In the genomic region with DNA sequence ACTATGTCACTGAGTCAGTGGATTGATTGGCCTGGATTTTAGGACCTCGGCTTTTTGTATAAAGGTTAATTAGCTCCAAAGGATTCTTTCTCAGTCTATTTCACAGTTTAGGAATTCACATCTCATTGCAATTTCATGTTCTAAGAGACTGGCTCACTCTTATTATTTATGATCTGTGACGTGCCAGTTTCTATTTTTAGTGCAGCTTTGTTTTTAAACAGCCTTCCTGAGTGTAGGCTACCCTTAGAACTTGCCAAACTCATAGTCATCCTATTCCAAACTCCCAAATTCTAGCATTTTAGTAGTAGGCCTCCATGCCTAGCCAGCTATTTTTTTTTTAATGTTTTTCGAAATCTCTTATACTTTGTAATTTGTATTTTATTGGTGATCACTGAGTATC, we compare ENCODE assay signal across 8 mouse cellular contexts.
"Had no signal": no experiment of that assay in that cellular context is flagged by ENCODE, and none has a peak within 500 bp of the region (broad histone marks: within the 10 kb centered on the region; RNA-seq: fewer than 3 reads in every experiment).

No protein-coding gene starts in this region.

- H3K36me3 ChIP-seq: limb, embryonic 10.5 days; midbrain, embryonic 13.5 days had no signal

- H3K27ac ChIP-seq: limb, embryonic 10.5 days; macrophage; midbrain, embryonic 13.5 days; stomach, postnatal 0 days had no signal

- ATAC-seq: midbrain, embryonic 13.5 days had no signal

- H3K4me1 ChIP-seq: midbrain, embryonic 13.5 days had no signal

- H3K4me3 ChIP-seq: limb, embryonic 10.5 days; midbrain, embryonic 13.5 days had no signal

- H3K4me2 ChIP-seq: liver, embryonic 11.5 days; midbrain, embryonic 13.5 days had no signal

- H3K9me3 ChIP-seq: limb, embryonic 10.5 days; midbrain, embryonic 13.5 days had no signal

- DNase-seq: kidney, adult 11 months; lung, postnatal 10 days; thymus, postnatal 4 days had no signal

- H3K9ac ChIP-seq: midbrain, embryonic 13.5 days had no signal

- H3K27me3 ChIP-seq: midbrain, embryonic 13.5 days had no signal
